Mouse (Mus musculus) gastrocnemius, postnatal 14 days (tissue): ENCODE results near the gene Pdgfa. TPM values are rescaled to one million over a fixed set of nuclear protein-coding genes. Genes with fewer than 3 reads are reported as not detected.

Source experiments
- DNase-seq: peaks from one replicate; pipeline ENCODE4 v3.0.0; 2021; ENCODE audit warnings: mixed read lengths
- intact Hi-C: fragments of 180-260 bp; cut with DNase I; formaldehyde crosslinking; loops from one replicate; pipeline ENCODE4 v1.15.1; 2025; ENCODE audit warnings: low total_unique reads
- total RNA-seq, 2 experiments: library from RNA; stranded (reverse); gene quantifications; 2 replicates each; pipeline ENCODE4 v1.2.3; 2021

Gene Pdgfa
- total RNA-seq, 2 experiments from 2014 or later: 15.8 to 22.3 TPM

- intact Hi-C loops: no loop called here
- DNase-seq: peak; percentile 51
These were observed 672 bp downstream of the Pdgfa start for GRCm38 (mm10) chr5:138996322-138997073.

- intact Hi-C loops: no loop called here
- DNase-seq: peak; percentile 89
These were observed 1.4 kb downstream of the Pdgfa start for GRCm38 (mm10) chr5:138995721-138996311.

GRCm38 (mm10) chr5:138994786-138995720, 2.1 kb downstream of the Pdgfa start:
- peak; percentile 79 for DNase-seq
- intact Hi-C loops: no loop called here

- no peak for DNase-seq
- intact Hi-C loops: no loop called here
These were observed 2.9 kb downstream of the Pdgfa start for GRCm38 (mm10) chr5:138994108-138994785.

GRCm38 (mm10) chr5:138993371-138994107, 3.6 kb downstream of the Pdgfa start:
- DNase-seq: no peak

GRCm38 (mm10) chr5:138992611-138993370, 4.4 kb downstream of the Pdgfa start:
- intact Hi-C loops: no loop called here
- peak; percentile 52 for DNase-seq

More at GRCm38 (mm10) chr5:138993371-138994107, 3.6 kb downstream of the Pdgfa start:
- intact Hi-C loops: no loop called here

- intact Hi-C loops: no loop called here
- DNase-seq: no peak
These were observed 5.4 kb downstream of the Pdgfa start for GRCm38 (mm10) chr5:138991734-138992133.

- intact Hi-C loops: no loop called here
- peak; percentile 71 for DNase-seq
These were observed 6.3 kb downstream of the Pdgfa start for GRCm38 (mm10) chr5:138990659-138991380.

- no peak for DNase-seq
- intact Hi-C loops: no loop called here
These were observed 7.6 kb downstream of the Pdgfa start for GRCm38 (mm10) chr5:138989567-138989966.

GRCm38 (mm10) chr5:138988764-138989163, 8.4 kb downstream of the Pdgfa start:
- intact Hi-C loops: no loop called here
- peak; percentile 62 for DNase-seq

- intact Hi-C loops: no loop called here
- no peak for DNase-seq
These were observed 9.2 kb downstream of the Pdgfa start for GRCm38 (mm10) chr5:138987994-138988393.

GRCm38 (mm10) chr5:138981921-138982320, 15.2 kb downstream of the Pdgfa start:
- intact Hi-C loops: no loop called here
- DNase-seq: no peak

- DNase-seq: no peak
- intact Hi-C loops: no loop called here
These were observed 16.6 kb downstream of the Pdgfa start for GRCm38 (mm10) chr5:138980608-138981007.

- intact Hi-C loops: no loop called here
- DNase-seq: no peak
These were observed 17.3 kb downstream of the Pdgfa start for GRCm38 (mm10) chr5:138979840-138980239.

- intact Hi-C loops: no loop called here
- DNase-seq: peak; percentile 55
These were observed 19.4 kb downstream of the Pdgfa start for GRCm38 (mm10) chr5:138977759-138978158.

GRCm38 (mm10) chr5:138974911-138975485, 22.2 kb downstream of the Pdgfa start:
- DNase-seq: no peak
- intact Hi-C loops: no loop called here

GRCm38 (mm10) chr5:138973480-138973879, 23.7 kb downstream of the Pdgfa start:
- intact Hi-C loops: no loop called here
- DNase-seq: no peak
